Mouse (Mus musculus) hindbrain, embryonic 10.5 days (tissue): ENCODE data around the gene Lig4. TPM values are rescaled to one million over a fixed set of nuclear protein-coding genes. Genes with fewer than 3 reads are reported as not detected.

Experiments
- DNase-seq: peaks from one replicate; pipeline ENCODE4 v3.0.0-alpha.2; 2017; ENCODE audit warnings: low spot score
- H3K27ac ChIP-seq: fragments of 300-500 bp; sonication (generic); 2 replicates; pipeline ENCODE4 v1.5.1; 2016; ENCODE audit warnings: mild to moderate bottlenecking, moderate library complexity
- H3K27me3 ChIP-seq: fragments of 300-500 bp; sonication (generic); 2 replicates; pipeline ENCODE4 v1.6.1; 2016; ENCODE audit warnings: mild to moderate bottlenecking; ENCODE audit not compliant: poor library complexity, insufficient read depth, severe bottlenecking
- H3K36me3 ChIP-seq: fragments of 300-500 bp; sonication (generic); 2 replicates; pipeline ENCODE4 v1.6.1; 2016; ENCODE audit warnings: mild to moderate bottlenecking, moderate library complexity
- H3K4me1 ChIP-seq: fragments of 300-500 bp; sonication (generic); replicated peaks from 2 replicates; pipeline ENCODE4 v1.6.1; 2016; ENCODE audit warnings: mild to moderate bottlenecking
- H3K4me3 ChIP-seq: fragments of 300-500 bp; sonication (generic); 2 replicates; pipeline ENCODE4 v1.5.1; 2016; ENCODE audit warnings: mild to moderate bottlenecking, moderate library complexity
- H3K9me3 ChIP-seq: fragments of 300-500 bp; sonication (generic); 2 replicates; pipeline ENCODE4 v1.6.1; 2016; ENCODE audit warnings: mild to moderate bottlenecking, moderate library complexity
- WGBS: fragments of 180-500 bp; shearing (Covaris S2); methylation state at CpG from one replicate; pipeline ENCODE4 v1.1.7; 2016; 5-methylcytosine and 5-hydroxymethylcytosine counted together
- polyA plus RNA-seq: library from polyadenylated mRNA; unstranded; fragments of >200 nt; fragmentation: Nextera tagmentation; extraction: Ambion mirVana; gene quantifications from 2 replicates; pipeline ENCODE4 v1.2.1, GENCODE M21; 2016

Gene Lig4
- polyA plus RNA-seq: 7.1 and 8.1 TPM in 2 replicates

DNA sequence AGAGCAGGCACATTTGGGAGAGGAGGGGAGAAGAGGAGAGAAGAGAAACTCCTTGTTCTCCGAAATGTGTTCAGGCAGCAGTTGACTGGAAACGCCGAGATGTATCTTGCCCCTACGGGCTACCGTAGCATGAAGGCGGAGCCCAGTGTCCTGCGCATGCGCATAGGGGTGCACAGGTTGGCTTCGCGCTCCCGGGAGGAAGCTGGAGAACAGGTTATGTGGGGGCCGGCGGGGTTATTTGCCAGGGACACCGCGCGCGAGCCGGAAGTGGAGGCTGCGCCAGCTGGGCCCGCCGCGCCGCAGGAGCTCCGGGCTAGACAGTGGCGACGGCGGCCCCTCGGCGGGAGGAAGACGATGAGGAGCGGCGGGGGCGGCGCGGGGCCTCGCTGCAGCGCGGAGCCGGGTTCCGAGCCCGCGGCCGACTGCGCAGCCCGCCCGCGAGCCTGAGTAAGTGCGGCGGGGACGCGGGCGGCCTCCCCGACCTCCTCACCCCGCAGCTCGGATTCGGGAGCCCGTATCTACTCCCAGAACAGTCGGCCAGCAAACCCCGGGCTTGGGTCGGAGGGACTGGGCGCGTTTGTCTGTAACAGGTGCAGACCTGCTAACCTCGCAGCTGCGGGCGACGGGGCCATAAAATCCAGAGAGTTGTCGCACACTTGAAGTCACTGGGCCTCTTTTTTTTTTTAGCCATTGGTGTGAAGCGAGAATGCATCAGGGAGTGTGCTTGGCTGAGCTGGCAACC is at the start of gene Lig4, which contains the start of gene Abhd13:
Gene Lig4, minus strand, starts transcription at position 114 of the 742 bp plus-strand sequence.
Gene Abhd13, plus strand, starts transcription at position 135 of the 742 bp plus-strand sequence.
- Histone ChIP-seq H3K36me3 (peaks cover 11% of the 10 kb centered on the region), H3K9me3 (no peaks in the 10 kb centered on the region), H3K27me3 (no peaks in the 10 kb centered on the region), H3K4me3 (peak within 1 kb of the TSS; percentile 92), H3K4me1 (peaks cover 44% of the 10 kb centered on the region), H3K27ac (peak within 1 kb of the TSS; percentile 94)
- DNase-seq: peak; percentile 97
- WGBS: under 1% methylated on average over 68 of the region's 68 CpGs

DNA sequence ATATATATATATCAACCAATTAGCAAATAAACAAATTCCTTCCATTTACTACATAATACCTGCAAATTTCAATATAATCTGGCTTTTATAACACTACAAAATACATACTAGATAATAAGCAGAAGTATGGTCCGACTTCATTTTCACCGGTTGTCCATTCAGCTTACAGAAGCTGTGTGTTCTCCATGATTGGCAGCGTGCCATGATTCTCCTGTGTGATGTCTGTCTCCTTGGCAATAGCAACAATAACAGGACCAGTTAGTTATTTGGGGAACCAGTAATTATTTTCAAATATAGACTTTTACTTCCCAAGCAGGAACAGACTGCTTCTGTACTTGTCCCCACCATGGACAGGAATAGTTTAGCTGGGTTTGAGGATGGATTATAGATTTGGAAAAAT is 39.7 kb upstream of the Lig4 start:
- no peak for DNase-seq
- no peak overlapping the region for H3K4me3 ChIP-seq
- H3K9me3 ChIP-seq: no peaks in the 10 kb centered on the region
- WGBS: 90% methylated on average over 3 of the region's 3 CpGs
- no peaks in the 10 kb centered on the region for H3K27me3 ChIP-seq
- H3K27ac ChIP-seq: no peak overlapping the region
- no peaks in the 10 kb centered on the region for H3K36me3 ChIP-seq
- H3K4me1 ChIP-seq: no peaks in the 10 kb centered on the region

DNA sequence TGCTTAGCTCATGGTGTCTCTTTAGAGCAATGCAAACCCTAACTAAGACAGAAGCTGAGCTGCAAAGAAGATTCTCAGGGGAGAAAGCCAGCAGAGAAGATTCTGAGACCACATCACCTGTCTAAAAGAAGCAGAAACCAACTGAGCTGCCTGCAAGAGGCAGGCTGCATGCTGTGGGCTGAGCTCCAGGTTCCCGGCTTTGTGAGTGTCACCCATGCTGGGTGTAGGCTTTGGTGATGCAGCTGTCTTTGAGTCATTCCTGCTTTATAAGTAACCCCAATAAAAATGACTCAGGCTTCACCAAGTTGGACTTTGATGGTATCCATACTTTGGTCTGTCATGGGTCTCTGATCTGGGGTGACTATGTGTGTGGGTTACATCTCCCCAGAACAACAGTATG is 38.8 kb upstream of the Lig4 start:
- WGBS: 87% methylated on average over 1 of the region's 1 CpGs

DNA sequence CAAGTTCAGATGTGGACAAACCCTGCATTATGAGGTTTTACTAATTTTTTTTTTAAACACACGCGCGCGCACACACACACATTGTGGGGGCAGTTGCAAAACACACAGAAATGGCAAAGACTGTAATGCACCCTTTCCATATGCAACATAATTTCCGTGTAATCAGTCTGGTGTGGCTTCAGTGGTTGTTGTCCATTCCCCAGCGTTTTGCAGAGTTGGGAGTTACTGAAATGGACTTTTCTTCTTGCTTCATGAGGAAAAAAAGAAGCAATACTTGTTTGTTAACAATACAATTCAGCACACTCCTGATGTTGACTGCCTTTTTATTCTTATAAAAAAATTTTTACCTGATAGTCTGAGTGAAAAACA is 30.2 kb upstream of the Lig4 start:
- DNase-seq: no peak
- H3K36me3 ChIP-seq: no peaks in the 10 kb centered on the region
- H3K9me3 ChIP-seq: no peaks in the 10 kb centered on the region
- 37% methylated on average over 6 of the region's 6 CpGs for WGBS
- peak overlapping the region; percentile 63 for H3K4me3 ChIP-seq
- H3K4me1 ChIP-seq: peaks cover 14% of the 10 kb centered on the region
- H3K27ac ChIP-seq: no peak overlapping the region
- H3K27me3 ChIP-seq: peaks cover 19% of the 10 kb centered on the region

More for the DNA sequence above, 38.8 kb upstream of the Lig4 start:
- Histone ChIP-seq H3K4me3 (no peak overlapping the region), H3K9me3 (no peaks in the 10 kb centered on the region), H3K36me3 (no peaks in the 10 kb centered on the region), H3K27ac (no peak overlapping the region), H3K27me3 (no peaks in the 10 kb centered on the region), H3K4me1 (no peaks in the 10 kb centered on the region)
- no peak for DNase-seq

DNA sequence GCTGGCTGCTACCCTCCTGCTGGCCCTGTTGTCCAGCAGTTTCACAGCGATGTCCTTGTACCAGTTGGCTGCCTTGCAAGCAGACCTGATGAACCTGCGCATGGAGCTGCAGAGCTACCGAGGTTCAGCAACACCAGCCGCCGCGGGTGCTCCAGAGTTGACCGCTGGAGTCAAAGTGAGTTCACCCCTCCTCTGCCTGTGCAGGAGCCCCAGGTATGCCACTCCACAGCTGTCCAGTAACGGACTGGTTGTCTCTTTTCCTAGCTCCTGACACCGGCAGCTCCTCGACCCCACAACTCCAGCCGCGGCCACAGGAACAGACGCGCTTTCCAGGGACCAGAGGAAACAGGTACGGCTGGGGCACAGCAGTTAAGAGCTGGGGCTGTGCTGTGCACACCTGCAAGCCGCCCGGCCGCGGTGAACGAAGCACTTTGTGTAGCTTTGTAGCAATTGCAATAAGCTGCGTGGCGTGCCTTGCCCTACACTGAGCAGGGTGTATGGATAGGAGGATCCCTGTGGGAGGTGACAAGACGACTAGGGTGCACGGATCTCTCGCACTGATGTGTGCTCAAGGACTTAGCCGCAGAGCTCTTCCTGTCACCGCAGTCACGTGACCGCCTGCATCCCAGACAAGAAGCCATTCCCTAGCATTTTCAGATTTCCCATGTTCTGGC is 29.6 kb upstream of the Lig4 start:
- Histone ChIP-seq H3K27me3 (peaks cover 19% of the 10 kb centered on the region), H3K4me1 (peaks cover 14% of the 10 kb centered on the region), H3K4me3 (peak overlapping the region; percentile 63), H3K36me3 (no peaks in the 10 kb centered on the region), H3K27ac (peak overlapping the region; percentile 75), H3K9me3 (no peaks in the 10 kb centered on the region)
- peak; percentile 46 for DNase-seq
- WGBS: 4% methylated on average over 29 of the region's 29 CpGs

DNA sequence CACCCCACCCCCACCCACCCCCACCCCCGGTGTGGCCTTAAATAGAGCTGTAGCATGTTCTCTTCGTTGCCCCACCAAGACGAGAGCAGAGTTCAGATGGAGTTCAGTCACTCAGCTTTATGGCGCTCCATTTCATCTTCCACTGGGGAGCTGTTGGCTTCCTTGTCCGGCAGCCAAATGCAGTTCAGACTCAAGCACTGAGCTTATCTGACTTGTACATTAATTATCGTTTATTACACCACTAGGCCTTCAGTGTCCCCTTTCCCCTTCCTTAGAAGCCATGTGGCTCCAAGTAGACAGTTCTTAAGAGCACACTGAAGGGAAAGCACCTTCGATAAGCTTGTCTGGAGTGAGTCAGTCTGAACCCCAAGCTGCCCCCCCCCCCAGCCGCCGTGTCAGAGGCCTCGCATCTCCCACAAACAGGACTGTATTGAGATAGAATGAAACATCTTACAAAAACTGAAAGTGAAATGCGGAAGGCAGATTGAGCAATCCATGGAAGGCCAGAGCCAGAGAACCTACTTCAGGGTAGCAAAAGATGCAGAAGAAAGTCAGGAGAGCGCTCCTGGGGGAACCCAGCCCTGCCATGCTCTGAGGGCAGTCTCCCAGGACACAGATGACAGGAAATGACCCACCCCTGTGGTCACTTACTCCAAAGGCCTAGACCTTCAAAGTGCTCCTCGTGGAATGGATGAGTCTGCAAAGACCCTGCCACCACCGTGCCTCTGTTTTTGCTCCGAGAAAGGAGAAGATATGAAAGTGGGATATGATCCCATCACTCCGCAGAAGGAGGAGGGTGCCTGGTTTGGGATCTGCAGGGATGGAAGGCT is 28.9 kb upstream of the Lig4 start, which contains the start of gene Tnfsf13b:
Gene Tnfsf13b, plus strand, starts transcription at position 312 of the 830 bp plus-strand sequence.
- WGBS: 77% methylated on average over 16 of the region's 16 CpGs
- Histone ChIP-seq H3K27ac (peak within 1 kb of the TSS; percentile 75), H3K9me3 (no peaks in the 10 kb centered on the region), H3K36me3 (no peaks in the 10 kb centered on the region), H3K4me3 (peak within 1 kb of the TSS; percentile 63), H3K4me1 (peaks cover 14% of the 10 kb centered on the region), H3K27me3 (peaks cover 19% of the 10 kb centered on the region)
- DNase-seq: no peak

DNA sequence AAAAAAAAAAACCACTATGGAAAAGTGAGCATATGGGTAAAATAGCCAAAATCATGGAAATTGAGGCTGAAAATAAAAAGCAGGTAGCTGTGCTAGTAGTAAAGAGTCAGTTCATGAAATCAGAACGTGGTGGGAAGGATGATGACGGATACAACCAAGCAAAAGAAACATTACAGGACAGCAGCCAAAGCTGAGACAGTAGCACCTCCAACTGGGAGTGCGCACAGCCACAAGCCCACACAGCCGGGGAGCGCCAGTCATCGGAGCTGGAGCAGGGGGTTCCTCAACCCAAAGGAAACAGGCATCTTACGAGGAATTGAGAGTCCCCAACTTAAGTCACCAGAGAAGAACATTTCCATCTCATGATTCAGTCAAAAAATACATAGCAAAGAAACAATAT is 26.6 kb upstream of the Lig4 start:
- Histone ChIP-seq H3K4me1 (peaks cover 14% of the 10 kb centered on the region), H3K4me3 (no peak overlapping the region), H3K36me3 (no peaks in the 10 kb centered on the region), H3K27ac (no peak overlapping the region), H3K9me3 (no peaks in the 10 kb centered on the region), H3K27me3 (peaks cover 19% of the 10 kb centered on the region)
- no peak for DNase-seq
- 79% methylated on average over 7 of the region's 7 CpGs for WGBS

DNA sequence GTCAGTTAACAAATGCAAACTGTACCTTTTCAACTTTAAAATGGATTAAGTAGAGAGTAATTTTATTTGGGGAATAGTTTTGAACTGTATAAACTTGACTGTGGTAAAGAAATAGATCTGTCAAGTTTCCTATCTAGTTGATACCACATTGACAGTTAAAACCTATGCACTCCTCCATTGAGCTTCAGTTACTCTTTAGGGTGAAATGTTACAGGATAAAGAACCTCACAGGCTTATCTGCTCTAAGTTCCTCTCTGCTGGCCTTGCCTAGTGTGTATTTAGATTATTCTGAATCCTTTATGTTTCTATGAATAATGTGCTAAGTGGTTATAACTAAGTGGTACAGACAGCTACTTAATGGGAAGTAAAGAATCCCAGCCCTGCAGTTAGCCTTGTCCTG is 2.7 kb upstream of the Lig4 start:
- no peak for DNase-seq
- Histone ChIP-seq H3K9me3 (no peaks in the 10 kb centered on the region), H3K36me3 (peaks cover 15% of the 10 kb centered on the region), H3K27ac (no peak overlapping the region), H3K27me3 (no peaks in the 10 kb centered on the region), H3K4me3 (no peak overlapping the region), H3K4me1 (peaks cover 39% of the 10 kb centered on the region)

DNA sequence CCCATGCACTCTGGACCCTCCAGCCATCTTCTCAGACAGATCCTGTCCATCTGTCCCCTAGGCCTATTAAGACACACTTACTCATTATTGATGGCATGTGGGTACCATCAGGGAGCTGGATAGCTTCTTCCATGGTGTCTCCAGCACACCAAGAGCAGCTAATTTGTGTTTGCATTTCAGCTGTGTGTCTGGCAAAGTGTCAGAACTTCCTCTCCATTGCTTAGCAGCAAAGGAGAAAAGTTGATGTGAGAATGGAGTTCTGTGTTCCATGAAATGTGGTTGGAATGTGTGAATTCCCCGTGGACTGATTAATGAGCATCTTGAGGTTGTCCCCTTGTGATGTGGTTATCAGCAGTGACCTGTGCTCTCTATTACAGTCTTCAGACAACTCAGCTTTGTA is 2.3 kb upstream of the Lig4 start:
- Histone ChIP-seq H3K4me1 (peaks cover 44% of the 10 kb centered on the region), H3K4me3 (no peak overlapping the region), H3K27ac (no peak overlapping the region), H3K27me3 (no peaks in the 10 kb centered on the region), H3K9me3 (no peaks in the 10 kb centered on the region), H3K36me3 (peaks cover 15% of the 10 kb centered on the region)
- WGBS: 95% methylated on average over 1 of the region's 1 CpGs
- DNase-seq: no peak

DNA sequence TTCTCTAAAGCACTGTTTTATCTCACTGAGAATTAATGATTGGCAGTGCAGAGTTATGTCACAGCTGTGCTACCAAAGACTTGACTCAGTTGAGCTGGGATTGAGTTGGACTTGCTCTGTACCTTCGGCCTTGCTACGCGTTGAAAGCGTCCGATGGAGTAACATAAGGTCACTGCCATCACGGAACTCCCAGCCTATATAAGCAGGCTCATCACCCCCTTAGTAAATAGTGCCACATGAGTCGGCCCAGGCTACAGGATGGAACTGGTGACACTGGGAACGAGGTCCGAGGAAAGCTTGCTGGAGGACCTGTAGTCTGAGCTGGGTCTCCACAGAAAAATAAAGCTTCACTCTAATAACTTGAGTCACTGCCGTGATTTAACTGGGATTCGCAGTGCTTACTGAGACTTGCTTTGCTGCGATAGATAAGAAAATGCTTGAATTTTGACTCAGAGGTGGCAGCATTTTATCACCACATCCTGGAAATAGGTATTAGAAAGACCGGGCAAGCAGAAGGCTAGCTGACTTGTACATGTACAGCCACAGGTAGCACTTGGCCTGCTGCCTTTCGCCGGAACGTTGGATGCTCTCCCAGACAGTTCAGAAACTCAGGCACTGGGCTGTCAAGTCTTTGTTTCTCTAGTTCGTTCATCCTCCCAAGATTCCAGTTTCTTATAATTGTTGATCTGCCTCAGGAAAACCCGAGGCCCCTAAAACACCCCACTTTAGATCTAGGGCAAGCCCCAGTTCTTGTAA is 1.2 kb upstream of the Lig4 start:
- Histone ChIP-seq H3K4me3 (peak overlapping the region; percentile 92), H3K4me1 (peaks cover 44% of the 10 kb centered on the region), H3K27me3 (no peaks in the 10 kb centered on the region), H3K27ac (peak overlapping the region; percentile 94; the same call in 1 of the 2 replicates), H3K9me3 (no peaks in the 10 kb centered on the region), H3K36me3 (peaks cover 11% of the 10 kb centered on the region)
- 65% methylated on average over 18 of the region's 18 CpGs for WGBS
- no peak for DNase-seq

DNA sequence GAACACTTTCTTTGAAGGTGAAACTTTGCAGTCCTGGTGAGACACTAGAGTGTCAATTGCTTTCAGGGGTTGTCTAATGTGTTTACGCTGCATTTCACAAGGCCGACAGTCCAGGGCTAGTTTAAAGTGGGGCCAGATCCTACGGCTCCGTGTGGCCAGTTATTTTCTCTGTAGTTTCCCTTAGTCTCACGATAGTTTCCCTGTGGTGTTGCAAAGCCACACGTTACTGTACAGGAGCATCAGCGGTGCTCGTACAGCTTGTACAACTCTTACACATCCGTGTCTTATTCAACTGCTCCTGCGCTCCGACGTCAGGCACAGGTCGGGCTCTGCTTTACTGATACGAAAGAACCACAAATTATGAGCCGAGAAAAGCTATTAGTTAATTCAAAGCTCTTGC is 470 bp downstream of the Lig4 start:
- 49% methylated on average over 15 of the region's 15 CpGs for WGBS
- Histone ChIP-seq H3K4me3 (peak overlapping the region; percentile 92), H3K27ac (peak overlapping the region; percentile 94), H3K4me1 (peaks cover 44% of the 10 kb centered on the region), H3K27me3 (no peaks in the 10 kb centered on the region), H3K36me3 (peaks cover 17% of the 10 kb centered on the region), H3K9me3 (no peaks in the 10 kb centered on the region)
- DNase-seq: no peak

DNA sequence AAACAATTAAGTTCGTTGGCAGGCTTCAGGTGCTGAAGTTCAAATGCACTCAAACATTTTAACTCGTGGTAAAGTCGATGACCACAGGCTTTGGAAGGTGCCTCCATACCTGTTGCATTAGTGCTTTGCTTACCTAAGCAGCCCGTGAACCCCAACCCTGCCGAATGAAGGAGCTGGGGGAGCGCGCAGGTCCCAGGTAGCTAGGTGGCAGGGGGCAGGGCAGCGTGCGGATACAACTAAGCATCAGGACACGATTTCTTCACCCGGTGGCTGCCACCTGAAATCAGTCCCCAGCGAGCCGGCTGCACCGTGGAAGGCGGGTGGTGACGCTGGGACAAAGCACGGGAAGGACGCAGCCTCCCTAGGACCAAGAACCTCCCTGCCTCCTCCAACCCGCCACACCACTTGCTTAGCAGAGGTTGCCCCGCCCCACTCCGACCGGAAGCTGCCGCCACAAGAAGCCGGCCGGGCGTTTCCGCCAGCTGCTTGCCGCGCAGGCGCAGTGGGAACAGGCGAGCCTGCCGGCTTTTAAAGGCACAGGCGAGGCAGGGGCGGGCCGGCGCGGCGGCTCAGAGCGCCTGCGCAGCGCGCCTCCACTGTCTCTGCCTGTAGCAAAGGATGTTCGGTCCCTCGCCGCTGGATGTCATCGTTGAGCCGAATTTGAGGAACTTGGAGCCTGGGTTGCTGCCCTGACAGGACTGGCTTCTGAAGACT is 1.4 kb downstream of the Lig4 start:
- peak; percentile 99 for DNase-seq
- Histone ChIP-seq H3K27ac (peak overlapping the region; percentile 88), H3K4me1 (peaks cover 44% of the 10 kb centered on the region), H3K4me3 (peak overlapping the region; percentile 84), H3K9me3 (no peaks in the 10 kb centered on the region), H3K27me3 (no peaks in the 10 kb centered on the region), H3K36me3 (peaks cover 27% of the 10 kb centered on the region)
- under 1% methylated on average over 47 of the region's 47 CpGs for WGBS
